Mouse (Mus musculus) E14TG2a.4 (cell line): ENCODE results near the gene Aars2.

ENCODE experiments used
- H3K27me3 ChIP-seq: 2 replicates; pipeline ENCODE4 v1.6.1; 2014; ENCODE audit warnings: low read length, control low read depth; ENCODE audit not compliant: insufficient read depth
- H3K36me3 ChIP-seq: 2 replicates; pipeline ENCODE4 v1.6.1; 2014; ENCODE audit warnings: low read length, control low read depth; ENCODE audit not compliant: insufficient read depth
- H3K4me1 ChIP-seq: replicated peaks from 2 replicates; pipeline ENCODE4 v1.6.1; 2014; ENCODE audit warnings: low read depth, low read length, control low read depth
- H3K4me3 ChIP-seq: replicated peaks from 2 replicates; pipeline ENCODE4 v1.5.1; 2014; ENCODE audit warnings: mild to moderate bottlenecking, low read length
- H3K9me3 ChIP-seq: 2 replicates; pipeline ENCODE4 v1.6.1; 2014; ENCODE audit warnings: low read length, control low read depth
- CTCF ChIP-seq: conservative IDR thresholded peaks from 2 replicates; pipeline ENCODE4 v1.5.1; 2014; ENCODE audit warnings: low read length
- NANOG ChIP-seq: IDR thresholded peaks from 2 replicates; pipeline ENCODE4 v1.6.1; 2014; ENCODE audit warnings: borderline replicate concordance, low read length, mixed read lengths
- POU5F1 ChIP-seq: IDR thresholded peaks from 2 replicates; pipeline ENCODE4 v1.6.1; 2014; ENCODE audit warnings: low read length, borderline replicate concordance

Gene Aars2

GRCm38 (mm10) chr17:45473667-45474066 is 33.0 kb upstream of the Aars2 start:
- Histone ChIP-seq H3K27me3 (no peaks in the 10 kb centered on the region), H3K36me3 (no peaks in the 10 kb centered on the region), H3K4me1 (peaks cover 69% of the 10 kb centered on the region), H3K9me3 (no peaks in the 10 kb centered on the region), H3K4me3 (peak overlapping the region; percentile 73)
- TF ChIP-seq POU5F1: no peak
- TF ChIP-seq NANOG: no peak
- TF ChIP-seq CTCF: no peak

- TF ChIP-seq CTCF: no peak
- no peaks in the 10 kb centered on the region for H3K9me3 ChIP-seq
- H3K36me3 ChIP-seq: no peaks in the 10 kb centered on the region
- H3K27me3 ChIP-seq: no peaks in the 10 kb centered on the region
- H3K4me3 ChIP-seq: peak overlapping the region; percentile 73
- peaks cover 72% of the 10 kb centered on the region for H3K4me1 ChIP-seq
Measured at GRCm38 (mm10) chr17:45474146-45474545, 32.5 kb upstream of the Aars2 start.

- no peak; the same call in 1 of the 2 replicates for TF ChIP-seq NANOG
- no peak for TF ChIP-seq CTCF
- no peak for TF ChIP-seq POU5F1
- Histone ChIP-seq H3K4me1 (peaks cover 72% of the 10 kb centered on the region), H3K9me3 (no peaks in the 10 kb centered on the region)
Measured at GRCm38 (mm10) chr17:45474669-45475465, 31.8 kb upstream of the Aars2 start, which contains the start of gene Spats1. TSS of gene Spats1 (minus strand) at chr17:45475415.

GRCm38 (mm10) chr17:45478234-45478825 is 28.3 kb upstream of the Aars2 start:
- Histone ChIP-seq H3K4me3 (peak overlapping the region; percentile 39), H3K27me3 (no peaks in the 10 kb centered on the region), H3K9me3 (peaks cover 23% of the 10 kb centered on the region), H3K4me1 (peaks cover 65% of the 10 kb centered on the region), H3K36me3 (no peaks in the 10 kb centered on the region)
- TF ChIP-seq CTCF: peak; percentile 100
- TF ChIP-seq POU5F1: no peak

More at GRCm38 (mm10) chr17:45474669-45475465, 31.8 kb upstream of the Aars2 start, which contains the start of gene Spats1:
- peak within 1 kb of the TSS; percentile 73 for H3K4me3 ChIP-seq
- no peaks in the 10 kb centered on the region for H3K27me3 ChIP-seq
- H3K36me3 ChIP-seq: no peaks in the 10 kb centered on the region

GRCm38 (mm10) chr17:45480429-45480828 is 26.2 kb upstream of the Aars2 start:
- TF ChIP-seq CTCF: peak; percentile 29
- TF ChIP-seq POU5F1: no peak
- Histone ChIP-seq H3K36me3 (no peaks in the 10 kb centered on the region), H3K4me3 (no peak overlapping the region), H3K27me3 (no peaks in the 10 kb centered on the region), H3K9me3 (peaks cover 23% of the 10 kb centered on the region), H3K4me1 (peaks cover 48% of the 10 kb centered on the region)

GRCm38 (mm10) chr17:45485581-45485980 is 21.1 kb upstream of the Aars2 start:
- no peak for TF ChIP-seq POU5F1
- TF ChIP-seq NANOG: no peak
- no peak for TF ChIP-seq CTCF
- peaks cover 25% of the 10 kb centered on the region for H3K9me3 ChIP-seq
- H3K27me3 ChIP-seq: no peaks in the 10 kb centered on the region
- no peak overlapping the region for H3K4me3 ChIP-seq
- no peaks in the 10 kb centered on the region for H3K36me3 ChIP-seq
- peaks cover 34% of the 10 kb centered on the region for H3K4me1 ChIP-seq

- no peak overlapping the region for H3K4me3 ChIP-seq
- no peaks in the 10 kb centered on the region for H3K27me3 ChIP-seq
- TF ChIP-seq NANOG (no peak), CTCF (no peak), POU5F1 (no peak)
- peaks cover 28% of the 10 kb centered on the region for H3K4me1 ChIP-seq
- H3K36me3 ChIP-seq: peaks cover 1% of the 10 kb centered on the region; the same call in 1 of the 2 replicates
- peaks cover 26% of the 10 kb centered on the region for H3K9me3 ChIP-seq
Measured at GRCm38 (mm10) chr17:45487216-45487615, 19.4 kb upstream of the Aars2 start.

GRCm38 (mm10) chr17:45488321-45489254 is 18.1 kb upstream of the Aars2 start:
- H3K27me3 ChIP-seq: no peaks in the 10 kb centered on the region
- peaks cover 24% of the 10 kb centered on the region for H3K4me1 ChIP-seq
- H3K9me3 ChIP-seq: peaks cover 32% of the 10 kb centered on the region
- TF ChIP-seq NANOG (no peak), POU5F1 (no peak), CTCF (no peak)
- H3K4me3 ChIP-seq: no peak overlapping the region
- peaks cover 11% of the 10 kb centered on the region for H3K36me3 ChIP-seq
